Mouse (Mus musculus): ENCODE results near the gene Tnfaip6. TPM values are rescaled to one million over a fixed set of nuclear protein-coding genes. Genes with fewer than 3 reads are reported as not detected.

The Tnfaip6 gene
- polyA plus RNA-seq, 1 experiment from 2014 or later: 2.4 TPM

GRCm38 (mm10) chr2:52046032-52046431 lies 8.2 kb downstream of the Tnfaip6 start:
- Histone ChIP-seq H3K4me1 (replicated peaks; ENCODE audit: control insufficient read depth, insufficient read depth, low read length) (no peaks in the 10 kb centered on the region), H3K27ac (ENCODE audit: low read depth, low read length) (no peak overlapping the region), H3K9me3 (ENCODE audit: control insufficient read depth) (no peaks in the 10 kb centered on the region), H3K9ac (ENCODE audit: low read depth, low read length) (no peak overlapping the region), H3K4me3 (ENCODE audit: low read depth, low read length) (no peak overlapping the region), H3K27me3 (replicated peaks; ENCODE audit: control insufficient read depth, insufficient read depth, low read length) (no peaks in the 10 kb centered on the region), H3K4me2 (replicated peaks; ENCODE audit: low read depth) (no peak overlapping the region), H3K36me3 (ENCODE audit: control insufficient read depth, insufficient read depth) (no peaks in the 10 kb centered on the region)
- no peak for ATAC-seq
- no peak for TF ChIP-seq CTCF (IDR thresholded peaks at IDR 0.05; ENCODE audit: low read depth)
- 68% methylated on average over 5 of the region's 5 CpGs for WGBS

- H3K9me3 ChIP-seq (ENCODE audit: control insufficient read depth): no peaks in the 10 kb centered on the region
- no peaks in the 10 kb centered on the region for H3K4me1 ChIP-seq (replicated peaks; ENCODE audit: control insufficient read depth, insufficient read depth, low read length)
- no peak overlapping the region for H3K4me2 ChIP-seq (replicated peaks; ENCODE audit: low read depth)
- no peaks in the 10 kb centered on the region for H3K36me3 ChIP-seq (ENCODE audit: control insufficient read depth, insufficient read depth)
- no peak overlapping the region for H3K9ac ChIP-seq (ENCODE audit: low read depth, low read length)
- 0 out of 2 replicates have a peak, but pooled peaks have one; percentile 36 for ATAC-seq
- no peak for TF ChIP-seq CTCF (IDR thresholded peaks at IDR 0.05; ENCODE audit: low read depth)
- no peak overlapping the region for H3K4me3 ChIP-seq (ENCODE audit: low read depth, low read length)
- WGBS: 73% methylated on average over 11 of the region's 11 CpGs
- H3K27me3 ChIP-seq (replicated peaks; ENCODE audit: control insufficient read depth, insufficient read depth, low read length): no peaks in the 10 kb centered on the region
- no peak overlapping the region for H3K27ac ChIP-seq (ENCODE audit: low read depth, low read length)
Observed at GRCm38 (mm10) chr2:52050823-52051222, 13.0 kb downstream of the Tnfaip6 start.

- no peaks in the 10 kb centered on the region for H3K27me3 ChIP-seq (replicated peaks; ENCODE audit: control insufficient read depth, insufficient read depth, low read length)
- no peaks in the 10 kb centered on the region for H3K4me1 ChIP-seq (replicated peaks; ENCODE audit: control insufficient read depth, insufficient read depth, low read length)
- H3K27ac ChIP-seq (ENCODE audit: low read depth, low read length): no peak overlapping the region
- no peak overlapping the region for H3K9ac ChIP-seq (ENCODE audit: low read depth, low read length)
- no peaks in the 10 kb centered on the region for H3K36me3 ChIP-seq (ENCODE audit: control insufficient read depth, insufficient read depth)
- no peak for ATAC-seq
- no peaks in the 10 kb centered on the region for H3K9me3 ChIP-seq (ENCODE audit: control insufficient read depth)
- no peak overlapping the region for H3K4me3 ChIP-seq (ENCODE audit: low read depth, low read length)
- WGBS: 95% methylated on average over 4 of the region's 4 CpGs
- H3K4me2 ChIP-seq (replicated peaks; ENCODE audit: low read depth): no peak overlapping the region
- no peak for TF ChIP-seq CTCF (IDR thresholded peaks at IDR 0.05; ENCODE audit: low read depth)
Observed at GRCm38 (mm10) chr2:52052335-52052734, 14.5 kb downstream of the Tnfaip6 start.

GRCm38 (mm10) chr2:52053502-52053901 lies 15.7 kb downstream of the Tnfaip6 start:
- Histone ChIP-seq H3K36me3 (ENCODE audit: control insufficient read depth, insufficient read depth) (no peaks in the 10 kb centered on the region), H3K4me3 (ENCODE audit: low read depth, low read length) (no peak overlapping the region), H3K27me3 (replicated peaks; ENCODE audit: control insufficient read depth, insufficient read depth, low read length) (no peaks in the 10 kb centered on the region), H3K9ac (ENCODE audit: low read depth, low read length) (no peak overlapping the region), H3K4me1 (replicated peaks; ENCODE audit: control insufficient read depth, insufficient read depth, low read length) (no peaks in the 10 kb centered on the region), H3K9me3 (ENCODE audit: control insufficient read depth) (no peaks in the 10 kb centered on the region), H3K27ac (ENCODE audit: low read depth, low read length) (no peak overlapping the region), H3K4me2 (replicated peaks; ENCODE audit: low read depth) (no peak overlapping the region)
- TF ChIP-seq CTCF (IDR thresholded peaks at IDR 0.05; ENCODE audit: low read depth): no peak
- ATAC-seq: 0 out of 2 replicates have a peak, but pooled peaks have one; percentile 28
- WGBS: 16% methylated on average over 5 of the region's 5 CpGs

- Histone ChIP-seq H3K4me3 (ENCODE audit: low read depth, low read length) (no peak overlapping the region), H3K36me3 (ENCODE audit: control insufficient read depth, insufficient read depth) (no peaks in the 10 kb centered on the region), H3K27me3 (replicated peaks; ENCODE audit: control insufficient read depth, insufficient read depth, low read length) (no peaks in the 10 kb centered on the region), H3K9ac (ENCODE audit: low read depth, low read length) (no peak overlapping the region), H3K27ac (ENCODE audit: low read depth, low read length) (no peak overlapping the region), H3K9me3 (ENCODE audit: control insufficient read depth) (no peaks in the 10 kb centered on the region), H3K4me1 (replicated peaks; ENCODE audit: control insufficient read depth, insufficient read depth, low read length) (no peaks in the 10 kb centered on the region), H3K4me2 (replicated peaks; ENCODE audit: low read depth) (no peak overlapping the region)
- TF ChIP-seq CTCF (IDR thresholded peaks at IDR 0.05; ENCODE audit: low read depth): no peak
- WGBS: 62% methylated on average over 4 of the region's 4 CpGs
- no peak for ATAC-seq
Observed at GRCm38 (mm10) chr2:52055616-52056015, 17.8 kb downstream of the Tnfaip6 start.

- no peak overlapping the region for H3K4me3 ChIP-seq (ENCODE audit: low read depth, low read length)
- H3K27me3 ChIP-seq (replicated peaks; ENCODE audit: control insufficient read depth, insufficient read depth, low read length): no peaks in the 10 kb centered on the region
- TF ChIP-seq CTCF (IDR thresholded peaks at IDR 0.05; ENCODE audit: low read depth): no peak
- H3K36me3 ChIP-seq (ENCODE audit: control insufficient read depth, insufficient read depth): no peaks in the 10 kb centered on the region
- no peak overlapping the region for H3K9ac ChIP-seq (ENCODE audit: low read depth, low read length)
- H3K4me2 ChIP-seq (replicated peaks; ENCODE audit: low read depth): no peak overlapping the region
- H3K4me1 ChIP-seq (replicated peaks; ENCODE audit: control insufficient read depth, insufficient read depth, low read length): no peaks in the 10 kb centered on the region
- no peak overlapping the region for H3K27ac ChIP-seq (ENCODE audit: low read depth, low read length)
- H3K9me3 ChIP-seq (ENCODE audit: control insufficient read depth): no peaks in the 10 kb centered on the region
- ATAC-seq: no peak
- WGBS: 58% methylated on average over 1 of the region's 1 CpGs
Observed at GRCm38 (mm10) chr2:52057099-52057498, 19.3 kb downstream of the Tnfaip6 start.

- no peak for ATAC-seq
- no peaks in the 10 kb centered on the region for H3K27me3 ChIP-seq (replicated peaks; ENCODE audit: control insufficient read depth, insufficient read depth, low read length)
- no peaks in the 10 kb centered on the region for H3K4me1 ChIP-seq (replicated peaks; ENCODE audit: control insufficient read depth, insufficient read depth, low read length)
- no peaks in the 10 kb centered on the region for H3K36me3 ChIP-seq (ENCODE audit: control insufficient read depth, insufficient read depth)
- no peak for TF ChIP-seq CTCF (IDR thresholded peaks at IDR 0.05; ENCODE audit: low read depth)
- no peak overlapping the region for H3K9ac ChIP-seq (ENCODE audit: low read depth, low read length)
- no peak overlapping the region for H3K27ac ChIP-seq (ENCODE audit: low read depth, low read length)
- H3K4me2 ChIP-seq (replicated peaks; ENCODE audit: low read depth): no peak overlapping the region
- no peaks in the 10 kb centered on the region for H3K9me3 ChIP-seq (ENCODE audit: control insufficient read depth)
- no peak overlapping the region for H3K4me3 ChIP-seq (ENCODE audit: low read depth, low read length)
Observed at GRCm38 (mm10) chr2:52057681-52058080, 19.9 kb downstream of the Tnfaip6 start.
